Mouse (Mus musculus) urinary bladder, postnatal 14 days (tissue): ENCODE measurements at regions not wholly inside any gene's neighbourhood (a gene's known extent, or its start where the extent isn't known, plus 50 kb on each side); places are given as distances from the start of the nearest gene placed in this dataset.
A peak's percentile ranks its signal among the peaks of the same experiment; 100 is the strongest.

Experiments
- DNase-seq: peaks from one replicate; pipeline ENCODE4 v3.0.0; 2021; ENCODE audit warnings: low spot score

- no peak for DNase-seq
These were observed 133.3 kb upstream of the Jun start for GRCm38 (mm10) chr4:95185113-95185915.

- no peak for DNase-seq
These were observed 133.8 kb upstream of the Jun start for GRCm38 (mm10) chr4:95185916-95186200.

GRCm38 (mm10) chr4:95188107-95188506 lies 136.1 kb upstream of the Jun start:
- DNase-seq = peak; percentile 22

- no peak for DNase-seq
These were observed 139.8 kb upstream of the Jun start for GRCm38 (mm10) chr4:95191654-95192406.

GRCm38 (mm10) chr4:95192562-95192961 lies 140.5 kb upstream of the Jun start:
- DNase-seq = no peak

GRCm38 (mm10) chr4:95193028-95193427 lies 141.0 kb upstream of the Jun start:
- DNase-seq = peak; percentile 59

GRCm38 (mm10) chr4:95193473-95193872 lies 141.5 kb upstream of the Jun start:
- DNase-seq = no peak

GRCm38 (mm10) chr4:95194621-95195455 lies 142.8 kb upstream of the Jun start:
- DNase-seq = no peak

GRCm38 (mm10) chr4:95196106-95196505 lies 144.1 kb upstream of the Jun start:
- DNase-seq = no peak

GRCm38 (mm10) chr4:95197077-95197711 lies 145.2 kb upstream of the Jun start:
- DNase-seq = no peak

- DNase-seq = no peak
These were observed 147.4 kb upstream of the Jun start for GRCm38 (mm10) chr4:95199394-95199793.

GRCm38 (mm10) chr4:95200130-95200529 lies 148.1 kb upstream of the Jun start:
- DNase-seq = no peak

GRCm38 (mm10) chr4:95202478-95202877 lies 150.5 kb upstream of the Jun start:
- DNase-seq = no peak

- DNase-seq = no peak
These were observed 151.6 kb upstream of the Jun start for GRCm38 (mm10) chr4:95203577-95203976.

GRCm38 (mm10) chr4:95205372-95205771 lies 153.3 kb upstream of the Jun start:
- DNase-seq = no peak

- DNase-seq = no peak
These were observed 155.8 kb upstream of the Jun start for GRCm38 (mm10) chr4:95207783-95208182.

GRCm38 (mm10) chr4:95208827-95209226 lies 156.8 kb upstream of the Jun start:
- no peak for DNase-seq

GRCm38 (mm10) chr4:95209322-95210119 lies 157.5 kb upstream of the Jun start:
- DNase-seq = no peak

- DNase-seq = no peak
These were observed 160.5 kb upstream of the Jun start for GRCm38 (mm10) chr4:95212561-95212960.

- no peak for DNase-seq
These were observed 161.0 kb upstream of the Jun start for GRCm38 (mm10) chr4:95213026-95213425.

- DNase-seq = no peak
These were observed 162.0 kb upstream of the Jun start for GRCm38 (mm10) chr4:95214026-95214425.
